Mouse (Mus musculus) ovary, postnatal 10 days (tissue): Measurements from ENCODE around the gene Sema4d.
"Not testable (repeated sequence)": the region's sequence is repeated elsewhere in the genome, so short reads cannot be mapped to it uniquely, and the experiment has no call there.

Source experiments
- DNase-seq: peaks from one replicate; pipeline ENCODE4 v3.0.0; 2022; ENCODE audit warnings: low spot score

Sema4d gene

DNA sequence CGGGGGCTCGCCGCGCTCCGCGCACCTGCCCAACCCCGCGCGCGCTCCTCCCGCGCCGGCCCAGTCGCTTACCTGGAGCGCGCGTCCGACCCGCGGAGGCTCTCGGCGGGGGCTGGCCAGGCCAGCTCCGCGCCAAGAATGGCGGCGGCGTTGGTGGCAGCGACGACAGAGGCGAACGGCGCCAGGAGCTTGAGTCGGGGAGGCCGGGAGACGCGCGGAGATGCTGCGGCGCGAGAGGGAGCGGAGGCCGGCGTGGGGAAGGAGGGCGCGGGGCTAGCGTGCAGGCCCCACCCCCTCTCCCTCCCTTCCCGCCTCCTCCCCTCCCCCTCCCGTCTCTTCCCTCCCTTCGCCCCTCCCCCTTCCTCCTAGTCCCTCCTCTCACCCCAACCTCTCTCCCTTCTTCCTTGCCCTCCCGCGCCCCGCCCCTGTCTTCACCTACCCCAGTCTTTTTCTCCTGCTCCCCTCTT, at the start of gene Sema4d:
TSS of gene Sema4d (minus strand) at position 323 of the 467 bp plus-strand sequence.
- peak; percentile 15 for DNase-seq

- DNase-seq = no peak
Observed at GRCm38 (mm10) chr13:51843298-51843697, 49.8 kb upstream of the Sema4d start.

- DNase-seq = no peak
Observed at GRCm38 (mm10) chr13:51842773-51843172, 49.2 kb upstream of the Sema4d start.

GRCm38 (mm10) chr13:51842191-51842590, 48.6 kb upstream of the Sema4d start:
- DNase-seq = no peak

GRCm38 (mm10) chr13:51841541-51842115, 48.1 kb upstream of the Sema4d start:
- DNase-seq = no peak

DNA sequence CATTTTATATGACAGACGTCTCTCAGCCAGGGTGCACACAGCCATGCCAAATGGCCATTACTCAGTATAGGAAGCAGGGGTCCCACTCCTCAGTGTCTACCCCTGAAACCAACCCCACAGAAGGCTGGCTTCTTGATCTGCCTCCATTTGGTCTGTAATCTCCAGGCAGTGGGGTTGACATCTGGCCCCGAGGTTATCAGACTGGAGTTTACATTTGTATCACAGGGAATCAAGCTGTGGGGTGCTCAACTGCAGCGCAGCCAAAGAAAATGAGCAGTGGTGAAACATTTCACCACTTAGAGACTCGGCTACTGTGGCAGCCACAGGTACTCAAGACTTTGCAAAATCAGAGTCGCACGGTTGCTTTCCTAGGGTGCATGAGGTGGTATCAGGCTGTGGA, 47.2 kb upstream of the Sema4d start:
- no peak for DNase-seq

- no peak for DNase-seq
Observed at GRCm38 (mm10) chr13:51839250-51840026, 45.9 kb upstream of the Sema4d start.

DNA sequence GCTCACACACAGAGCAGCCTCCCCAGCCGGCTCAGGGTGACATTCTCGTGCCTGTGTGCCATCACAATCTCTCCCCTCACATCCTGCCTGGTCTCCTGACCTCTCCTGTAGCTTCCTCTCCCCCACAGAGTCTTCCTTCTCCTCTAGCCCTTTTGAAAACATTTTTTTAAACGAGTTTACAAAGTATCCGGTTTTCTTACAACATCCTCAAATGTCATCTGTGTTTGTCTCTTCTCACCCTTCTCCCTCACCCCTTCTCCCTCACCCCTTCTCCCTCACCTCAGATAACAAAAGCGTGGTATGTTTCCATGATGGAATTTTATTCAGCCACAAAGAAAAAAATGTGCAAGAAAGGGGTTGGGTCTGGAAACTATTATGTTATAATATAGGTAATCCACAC, 43.9 kb upstream of the Sema4d start:
- no peak for DNase-seq

DNA sequence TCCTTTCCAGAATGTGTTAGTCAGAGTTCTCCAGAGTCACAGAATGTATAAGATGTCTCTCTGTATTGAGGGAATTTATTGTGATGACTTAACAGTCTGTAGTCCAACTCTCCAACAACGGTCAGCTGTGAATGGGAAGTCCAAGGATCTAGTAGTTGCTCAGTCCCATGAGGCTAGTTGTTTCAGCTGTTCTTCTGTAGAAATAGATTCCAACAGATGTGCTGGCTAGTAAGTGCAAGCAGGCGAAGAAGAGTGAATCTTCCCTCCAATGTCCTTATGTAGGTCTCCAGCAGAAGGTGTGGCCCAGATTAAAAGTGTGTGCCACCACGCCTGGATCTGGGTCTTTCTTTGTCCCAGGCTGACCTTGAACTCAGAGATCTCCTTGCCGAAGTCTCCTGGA, 41.7 kb upstream of the Sema4d start:
- not testable (repeated sequence) for DNase-seq

- no peak for DNase-seq
Observed at GRCm38 (mm10) chr13:51834520-51834919, 41.0 kb upstream of the Sema4d start.

DNA sequence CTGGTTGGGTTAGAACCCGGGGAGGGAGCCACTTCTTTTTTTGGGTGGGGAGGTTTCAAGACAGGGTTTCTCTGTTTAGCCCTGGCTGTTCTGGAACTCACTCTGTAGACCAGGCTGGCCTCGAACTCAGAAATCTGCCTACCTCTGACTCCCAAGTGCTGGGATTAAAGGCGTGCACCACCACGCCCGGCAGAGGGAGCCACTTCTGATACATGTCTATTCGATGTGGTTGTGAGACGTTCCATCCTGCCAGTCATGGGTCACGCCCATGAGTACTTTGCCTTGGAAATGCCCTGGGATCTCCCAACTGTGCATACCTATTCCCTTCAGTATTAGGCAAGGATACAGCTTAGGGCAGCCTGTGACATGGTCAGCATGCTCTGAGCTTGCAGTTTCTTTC, 40.5 kb upstream of the Sema4d start:
- not testable (repeated sequence) for DNase-seq

DNA sequence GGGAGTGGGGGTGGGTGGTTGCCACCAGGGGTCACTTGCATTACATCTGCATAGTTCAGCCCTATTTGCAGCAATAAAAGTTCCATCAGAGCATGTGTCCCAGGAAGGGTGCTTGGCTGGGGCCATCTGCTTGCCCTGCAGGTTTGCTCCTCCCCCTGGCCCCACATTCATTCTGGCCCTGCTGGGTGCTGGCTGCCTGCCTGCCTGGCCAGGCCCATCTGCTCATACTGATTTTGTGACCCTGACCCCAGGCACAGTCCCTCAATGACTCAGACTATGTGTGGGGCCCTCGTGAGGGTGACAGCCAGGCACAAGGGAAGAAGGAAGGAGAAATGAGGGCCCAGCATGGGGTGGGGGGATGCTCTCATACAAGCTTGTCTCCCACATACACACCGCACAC, 40.1 kb upstream of the Sema4d start:
- DNase-seq = no peak

- DNase-seq = no peak
Observed at GRCm38 (mm10) chr13:51832491-51832890, 38.9 kb upstream of the Sema4d start.

- DNase-seq = no peak
Observed at GRCm38 (mm10) chr13:51830744-51831450, 37.4 kb upstream of the Sema4d start.

DNA sequence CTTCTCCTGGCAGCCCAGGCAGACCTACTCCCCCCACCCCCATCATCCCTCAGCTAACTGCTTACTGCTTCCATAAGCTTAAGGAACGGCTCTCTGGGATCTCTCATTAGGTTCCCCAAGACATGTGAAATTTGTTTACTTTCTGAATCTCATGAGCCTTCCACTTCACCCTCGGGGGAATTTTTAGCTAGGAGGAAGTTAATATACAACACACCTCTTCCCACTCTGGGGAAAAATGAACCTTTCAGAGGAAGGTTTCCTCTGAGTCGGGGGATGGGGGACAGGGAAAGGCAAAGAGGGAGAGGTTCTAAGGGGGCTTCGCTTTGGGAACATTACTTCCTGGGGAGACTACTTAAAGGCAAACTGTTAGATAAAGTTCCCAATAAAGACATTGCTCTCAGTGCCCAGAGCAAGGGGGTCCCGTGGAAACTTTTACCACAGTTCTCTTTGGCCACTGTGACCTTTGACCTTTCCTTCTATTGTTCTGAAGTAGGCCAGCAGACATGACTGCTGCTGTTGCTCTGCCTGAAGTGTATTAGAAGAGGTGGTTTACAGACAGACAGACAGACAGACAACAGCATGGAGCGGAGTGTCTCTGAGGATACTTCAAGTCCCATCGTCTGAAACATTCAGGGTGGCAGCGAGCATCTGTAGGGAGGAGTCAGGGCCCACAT, 30.4 kb upstream of the Sema4d start:
- DNase-seq = no peak

- no peak for DNase-seq
Observed at GRCm38 (mm10) chr13:51821988-51822387, 28.4 kb upstream of the Sema4d start.

DNA sequence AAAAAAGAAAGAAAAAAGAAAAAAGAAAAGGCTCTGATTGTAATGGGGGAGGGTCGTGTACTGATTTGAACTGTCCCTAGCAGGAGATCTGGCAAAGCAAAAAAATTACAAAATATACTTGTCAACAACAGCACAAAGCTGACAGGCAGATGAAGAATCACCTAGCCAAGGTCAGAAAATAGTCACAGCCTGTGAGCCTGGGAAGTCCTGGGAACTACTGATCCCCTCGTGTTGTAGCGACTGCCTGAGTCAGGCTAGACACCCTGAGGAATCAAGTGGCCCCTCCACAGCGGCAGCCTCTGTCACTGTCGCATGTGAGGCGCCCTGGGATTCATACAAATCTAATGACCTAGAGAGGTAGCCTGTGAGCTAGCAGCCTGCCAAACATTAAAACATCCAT, 25.8 kb upstream of the Sema4d start:
- DNase-seq = no peak

GRCm38 (mm10) chr13:51818944-51819326, 25.4 kb upstream of the Sema4d start:
- DNase-seq = no peak

DNA sequence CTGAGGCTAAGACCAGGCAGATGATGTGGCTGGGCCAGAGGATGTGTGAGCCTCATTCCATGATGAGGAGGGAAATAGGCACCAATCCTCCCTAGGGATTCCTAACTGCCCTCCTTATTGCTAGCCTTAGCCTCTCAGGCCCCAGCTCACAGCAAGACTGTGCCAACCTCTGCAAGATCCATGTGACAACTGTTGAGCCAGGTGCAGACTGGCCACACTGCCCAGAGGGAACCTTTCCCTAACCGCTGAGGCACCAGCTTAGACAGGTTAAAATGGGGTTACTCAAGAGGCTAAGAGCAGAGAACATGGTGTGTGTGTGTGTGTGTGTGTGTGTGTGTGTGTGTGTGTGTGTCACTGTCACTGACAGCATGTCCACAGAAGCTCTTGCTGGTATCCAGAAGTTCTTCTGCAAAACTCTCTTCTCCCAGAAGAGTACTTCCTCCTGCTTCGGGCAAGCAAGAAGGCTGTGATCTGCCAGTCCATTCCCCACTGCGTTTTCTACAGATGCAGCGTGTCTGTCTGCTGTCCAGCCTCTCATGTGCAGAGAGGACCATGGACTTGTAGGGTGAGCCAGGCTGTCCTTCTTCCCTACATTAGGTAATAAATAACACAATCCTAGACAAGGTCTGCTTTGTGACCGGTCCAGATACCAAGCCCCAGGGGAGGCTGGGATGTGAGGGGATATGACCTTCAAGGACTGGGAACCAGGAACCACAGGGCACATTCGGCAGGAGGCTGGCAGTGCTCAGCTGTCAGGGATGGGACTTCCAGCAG, 24.8 kb upstream of the Sema4d start:
- DNase-seq = no peak

DNA sequence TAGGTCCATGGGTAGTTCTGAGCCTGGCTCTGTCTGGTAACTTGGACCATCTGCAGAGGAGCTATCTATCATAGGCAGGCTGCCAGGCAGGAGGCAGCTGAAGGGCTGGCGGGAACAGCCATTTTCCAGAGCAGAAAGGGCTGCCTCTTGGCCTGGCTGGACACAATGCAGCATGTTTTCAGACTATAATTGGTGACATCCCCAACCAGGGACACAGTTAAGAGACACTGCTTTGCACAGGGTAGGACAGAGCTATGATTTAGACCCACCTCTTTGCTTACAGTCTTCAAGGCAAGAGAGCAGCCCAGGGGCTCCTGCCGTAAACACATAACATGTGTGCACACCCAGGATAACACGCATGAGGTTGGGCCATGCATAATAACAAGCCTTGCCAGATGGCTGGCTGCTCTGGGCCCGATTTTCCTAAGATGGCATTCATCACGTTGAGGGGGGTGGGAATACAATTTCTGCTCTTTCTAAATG, 23.1 kb upstream of the Sema4d start:
- no peak for DNase-seq

- DNase-seq = no peak
Observed at GRCm38 (mm10) chr13:51815865-51816504, 22.4 kb upstream of the Sema4d start.
